10 mouse cellular contexts compared by ENCODE assay signal in the genomic region with DNA sequence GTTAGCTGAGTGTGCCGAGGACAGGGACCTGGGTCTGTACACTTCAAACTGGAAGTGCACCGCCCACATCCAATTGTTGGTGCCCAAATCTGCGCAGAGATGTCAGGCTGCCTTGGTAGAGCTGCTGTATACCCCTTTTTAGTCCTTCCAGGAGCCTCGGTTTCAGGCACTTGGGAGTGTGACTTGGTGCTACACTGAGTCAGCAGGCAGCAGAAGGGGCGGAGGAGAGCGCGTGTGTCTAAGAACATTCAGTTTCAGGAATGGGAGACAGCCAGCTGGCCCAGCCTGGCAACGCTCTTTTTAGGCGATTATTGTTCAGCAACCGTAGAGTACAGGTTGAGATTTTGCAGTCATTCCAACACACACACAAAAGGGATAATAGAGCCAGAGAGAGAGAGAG. TPM values are rescaled to one million over a fixed set of nuclear protein-coding genes. Genes with fewer than 3 reads are reported as not detected.
DNase-seq lines count a peak whose midpoint lies in the region; ATAC-seq lines count a peak whose summit lies in the region.
"Had no signal": no experiment of that assay in that cellular context is flagged by ENCODE, and none has a peak within 500 bp of the region (broad histone marks: within the 10 kb centered on the region; RNA-seq: fewer than 3 reads in every experiment).

No protein-coding gene starts in this region.

- no peak for ATAC-seq in megakaryocyte progenitor cell, adult 5-6 weeks (replicated peaks; ENCODE audit: poor library complexity)

- DNase-seq in lung, postnatal 36 days: peak; percentile 41
- no peak for DNase-seq in lung, postnatal 10 days
- DNase-seq in frontal cortex, postnatal 10 days (ENCODE audit: low spot score in 2 of 2): peak; percentile 40 to 64
- peak; percentile 82 to 87 for DNase-seq in layer of hippocampus, postnatal 36 days
- peak; percentile 40 for DNase-seq in right cerebral cortex, postnatal 4 days
- DNase-seq in spleen, postnatal 14 days (ENCODE audit: low spot score in 2 of 2): no peak
- no peak for DNase-seq in urinary bladder, adult 18-20 months (ENCODE audit: low spot score in 2 of 2)

RNA-seq across cellular contexts. Expression of gene Wipf3, which starts 2.4 kb away (rescaled TPM):
- 100 to 1,000 TPM; 339 to 403 TPM for total RNA-seq in layer of hippocampus, postnatal 36 days (2021)
- total RNA-seq in megakaryocyte progenitor cell, adult 5-6 weeks (2015): not detected in 2 replicates
- not detected in 2 replicates for total RNA-seq in megakaryocyte progenitor cell, adult 5-6 weeks (2017)
- total RNA-seq: common myeloid progenitor, adult 5-6 weeks; MEL had no signal

Comparison
In these comparisons a context has a peak if more than half of its experiments do, and no peak if none do; other contexts are left out.
1. DNase-seq: peak in lung, postnatal 36 days (single experiment), frontal cortex, postnatal 10 days (2 of 2), layer of hippocampus, postnatal 36 days (2 of 2) and right cerebral cortex, postnatal 4 days (single experiment); none in lung, postnatal 10 days (single experiment), spleen, postnatal 14 days (0 of 2) and urinary bladder, adult 18-20 months (0 of 2).
2. RNA of gene Wipf3, which starts 2.4 kb away (total RNA-seq): 339 to 403 TPM in layer of hippocampus, postnatal 36 days; not detected in megakaryocyte progenitor cell, adult 5-6 weeks; every median in the first group is over 100 times any median in the second.